Mouse (Mus musculus) embryonic facial prominence, embryonic 14.5 days (tissue): ENCODE results near the gene Syna. TPM values are rescaled to one million over a fixed set of nuclear protein-coding genes. Genes with fewer than 3 reads are reported as not detected.

Source experiments
- ATAC-seq: fragments of 200-750 bp; cut with Nextera tagmentation; 2 replicates; pipeline ENCODE4 v1.8.0; 2017; ENCODE audit warnings: low read depth, moderate number of reproducible peaks, moderate TSS enrichment
- DNase-seq: peaks from one replicate; pipeline ENCODE4 v3.0.0-alpha.2; 2015; ENCODE audit warnings: low spot score
- H3K27ac ChIP-seq: fragments of 300-500 bp; sonication (generic); replicated peaks from 2 replicates; pipeline ENCODE4 v1.5.1; 2014; ENCODE audit warnings: low read depth, mild to moderate bottlenecking, low read length, moderate library complexity
- H3K27me3 ChIP-seq: fragments of 300-500 bp; sonication (generic); replicated peaks from 2 replicates; pipeline ENCODE4 v1.6.1; 2014; ENCODE audit warnings: low read length; ENCODE audit not compliant: control insufficient read depth, insufficient read depth
- H3K36me3 ChIP-seq: fragments of 300-500 bp; sonication (generic); 2 replicates; pipeline ENCODE4 v1.6.1; 2014; ENCODE audit warnings: low read length, mixed read lengths; ENCODE audit not compliant: control insufficient read depth, insufficient read depth
- H3K4me1 ChIP-seq: fragments of 300-500 bp; sonication (generic); 2 replicates; pipeline ENCODE4 v1.6.1; 2014; ENCODE audit warnings: antibody characterized with exemption, low read length; ENCODE audit not compliant: control insufficient read depth, insufficient read depth
- H3K4me2 ChIP-seq: fragments of 300-500 bp; sonication (generic); 2 replicates; pipeline ENCODE4 v1.6.1; 2014; ENCODE audit warnings: low read depth, mild to moderate bottlenecking, low read length, moderate library complexity, mixed read lengths
- H3K4me3 ChIP-seq: fragments of 300-500 bp; sonication (generic); 2 replicates; pipeline ENCODE4 v1.5.1; 2014; ENCODE audit warnings: low read depth, mild to moderate bottlenecking, low read length
- H3K9ac ChIP-seq: fragments of 300-500 bp; sonication (generic); 2 replicates; pipeline ENCODE4 v1.6.1; 2014; ENCODE audit warnings: low read depth, mild to moderate bottlenecking, low read length, moderate library complexity, mixed read lengths
- H3K9me3 ChIP-seq: fragments of 300-500 bp; sonication (generic); 2 replicates; pipeline ENCODE4 v1.6.1; 2016; ENCODE audit warnings: low read length; ENCODE audit not compliant: control insufficient read depth
- WGBS: fragments of 180-500 bp; shearing (Covaris S2); extraction: QIAGEN DNeasy Blood & Tissue Kit; methylation state at CpG from one replicate; pipeline ENCODE4 v1.1.7; 2014; 5-methylcytosine and 5-hydroxymethylcytosine counted together
- microRNA-seq: library from miRNA; unstranded; fragments of <30 nt; microRNA quantifications from one replicate; pipeline ENCODE4, GENCODE M21; 2016; ENCODE audit warnings: borderline number of aligned reads
- polyA plus RNA-seq: library from polyadenylated mRNA; unstranded; fragments of >200 nt; fragmentation: Nextera tagmentation; extraction: Ambion mirVana; gene quantifications from 2 replicates; pipeline ENCODE4 v1.2.1, GENCODE M21; 2014

Gene Syna
- polyA plus RNA-seq, 1 experiment from 2014 or later: 0.24 TPM

DNA sequence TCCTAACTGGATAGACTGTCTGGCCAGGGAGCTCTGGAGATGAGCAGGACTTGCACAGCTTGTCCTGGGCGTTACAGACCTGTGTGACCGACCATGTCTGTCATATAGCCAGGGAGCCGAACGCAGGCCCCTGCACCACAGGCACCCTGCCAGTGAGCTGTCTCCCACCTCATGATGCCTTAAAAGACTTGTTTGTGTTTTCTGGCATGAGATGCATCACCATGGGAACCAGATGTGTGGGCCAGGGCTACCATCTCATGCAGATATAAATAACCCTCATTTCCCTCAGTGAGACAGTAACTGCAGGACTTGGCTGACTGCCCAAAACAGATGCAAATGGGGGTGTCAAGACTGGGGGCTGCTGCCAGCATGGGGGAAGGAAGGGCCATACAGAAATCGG, 47.9 kb downstream of the Syna start:
- peak; percentile 56 for DNase-seq
- Histone ChIP-seq H3K36me3 (peaks cover 93% of the 10 kb centered on the region), H3K27ac (no peak overlapping the region), H3K27me3 (no peaks in the 10 kb centered on the region), H3K9me3 (0 out of 2 replicates have a peak, but pooled peaks cover 5% of the 10 kb centered on the region), H3K4me2 (no peak overlapping the region), H3K9ac (no peak overlapping the region), H3K4me1 (no peaks in the 10 kb centered on the region), H3K4me3 (no peak overlapping the region)
- ATAC-seq: 0 out of 2 replicates have a peak, but pooled peaks have one; percentile 39
- 48% methylated on average over 5 of the region's 5 CpGs for WGBS

DNA sequence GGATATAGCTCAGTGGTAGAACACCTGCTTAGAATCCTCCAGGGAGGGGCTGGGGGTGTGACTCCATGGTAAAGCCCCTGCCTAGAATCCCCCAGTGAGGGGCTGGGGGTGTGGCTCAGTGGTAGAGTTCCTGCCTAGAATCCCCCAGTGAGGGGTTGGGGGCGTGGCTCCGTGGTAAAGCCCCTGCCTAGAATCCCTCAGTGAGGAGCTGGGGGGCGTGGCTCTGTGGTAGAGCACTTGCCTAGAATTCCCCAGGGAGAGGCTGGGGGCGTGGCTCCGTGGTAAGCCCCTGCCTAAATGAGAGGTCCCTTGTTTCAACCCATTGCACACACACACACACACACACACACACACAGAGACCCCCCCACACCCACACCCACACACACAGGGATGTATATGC, 49.7 kb downstream of the Syna start:
- 94% methylated on average over 3 of the region's 5 CpGs for WGBS
- DNase-seq (no peak), ATAC-seq (no peak)
- Histone ChIP-seq H3K4me3 (no peak overlapping the region), H3K9ac (no peak overlapping the region), H3K36me3 (peaks cover 79% of the 10 kb centered on the region), H3K27me3 (no peaks in the 10 kb centered on the region), H3K9me3 (no peaks in the 10 kb centered on the region), H3K4me2 (no peak overlapping the region), H3K27ac (no peak overlapping the region), H3K4me1 (no peaks in the 10 kb centered on the region)

DNA sequence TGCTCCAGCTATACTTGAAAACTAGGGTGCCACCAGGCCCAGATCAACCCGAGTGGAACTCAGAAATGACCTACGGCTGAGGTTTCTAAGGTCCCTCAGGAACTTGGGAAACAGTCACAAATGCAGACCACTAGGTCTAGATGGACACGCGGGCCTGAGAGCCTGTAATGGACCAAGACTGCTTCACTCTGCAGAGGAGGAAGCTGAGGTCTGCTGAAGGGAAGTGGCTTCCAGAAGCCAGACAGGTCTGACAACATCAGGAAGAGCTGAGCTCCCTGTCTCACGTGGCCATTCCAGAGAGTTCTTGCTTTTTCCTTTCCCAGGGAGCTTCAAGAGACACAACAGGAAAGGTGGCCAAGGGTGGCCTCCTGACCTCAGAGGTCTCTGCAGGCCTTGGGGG, 51.0 kb downstream of the Syna start:
- Histone ChIP-seq H3K27ac (no peak overlapping the region), H3K9ac (no peak overlapping the region), H3K9me3 (no peaks in the 10 kb centered on the region), H3K4me1 (no peaks in the 10 kb centered on the region), H3K27me3 (no peaks in the 10 kb centered on the region), H3K36me3 (peaks cover 68% of the 10 kb centered on the region), H3K4me3 (no peak overlapping the region), H3K4me2 (no peak overlapping the region)
- ATAC-seq: no peak
- WGBS: 88% methylated on average over 5 of the region's 5 CpGs
- no peak for DNase-seq

Small RNAs within 50 kb of the gene (microRNA-seq; reads per million reads assigned to microRNA genes)
- gene Mir7228: not detected

Other genes with a start within 250 kb of the Syna start
- 141 and 168 TPM in 2 replicates for gene Gtf2i, start 245.4 kb downstream of the Syna start, polyA plus RNA-seq
- gene Gtf2ird1, start 103.5 kb downstream of the Syna start, polyA plus RNA-seq: 80.3 and 91.2 TPM in 2 replicates
- 4.1 and 4.7 TPM in 2 replicates for gene Clip2, start 7.7 kb downstream of the Syna start, polyA plus RNA-seq
- 224 and 240 TPM in 2 replicates for gene Rfc2, start 21.2 kb upstream of the Syna start, polyA plus RNA-seq
- 2.8 and 4.5 TPM in 2 replicates for gene Lat2, start 54.9 kb upstream of the Syna start, polyA plus RNA-seq
- gene Eif4h, start 79.3 kb upstream of the Syna start, polyA plus RNA-seq: 365 and 410 TPM in 2 replicates
- 6.2 and 8.5 TPM in 2 replicates for gene Limk1, start 128.4 kb upstream of the Syna start, polyA plus RNA-seq
- 152 and 188 TPM in 2 replicates for gene Eln, start 187.2 kb upstream of the Syna start, polyA plus RNA-seq